Mouse (Mus musculus) midbrain, embryonic 14.5 days (tissue): ENCODE results near the gene Wnt4. TPM values are rescaled to one million over a fixed set of nuclear protein-coding genes. Genes with fewer than 3 reads are reported as not detected.

ENCODE experiments used
- ATAC-seq: fragments of 200-750 bp; cut with Nextera tagmentation; 2 replicates; pipeline ENCODE4 v1.8.0; 2017; ENCODE audit warnings: moderate number of reproducible peaks, moderate library complexity; ENCODE audit not compliant: low FRiP score, low TSS enrichment
- DNase-seq: peaks from one replicate; pipeline ENCODE4 v3.0.0-alpha.2; 2015
- H3K27ac ChIP-seq: fragments of 300-500 bp; sonication (generic); replicated peaks from 2 replicates; pipeline ENCODE4 v1.5.1; 2014; ENCODE audit warnings: mild to moderate bottlenecking, low read depth, low read length, moderate library complexity
- H3K27me3 ChIP-seq: fragments of 300-500 bp; sonication (generic); 2 replicates; pipeline ENCODE4 v1.6.1; 2014; ENCODE audit warnings: low read length, control low read depth, mixed read lengths; ENCODE audit not compliant: control insufficient read depth, insufficient read depth
- H3K36me3 ChIP-seq: fragments of 300-500 bp; sonication (generic); 2 replicates; pipeline ENCODE4 v1.6.1; 2014; ENCODE audit warnings: low read length, control low read depth; ENCODE audit not compliant: control insufficient read depth, insufficient read depth
- H3K4me1 ChIP-seq: fragments of 300-500 bp; sonication (generic); 2 replicates; pipeline ENCODE4 v1.6.1; 2014; ENCODE audit warnings: mild to moderate bottlenecking, antibody characterized with exemption, low read length, control low read depth; ENCODE audit not compliant: control insufficient read depth, insufficient read depth
- H3K4me2 ChIP-seq: fragments of 300-500 bp; sonication (generic); 2 replicates; pipeline ENCODE4 v1.6.1; 2014; ENCODE audit warnings: mild to moderate bottlenecking, low read length, moderate library complexity
- H3K4me3 ChIP-seq: fragments of 300-500 bp; sonication (generic); replicated peaks from 2 replicates; pipeline ENCODE4 v1.5.1; 2014; ENCODE audit warnings: low read depth, low read length
- H3K9ac ChIP-seq: fragments of 300-500 bp; sonication (generic); replicated peaks from 2 replicates; pipeline ENCODE4 v1.6.1; 2014; ENCODE audit warnings: mild to moderate bottlenecking, low read length, moderate library complexity
- H3K9me3 ChIP-seq: fragments of 300-500 bp; sonication (generic); 2 replicates; pipeline ENCODE4 v1.6.1; 2016; ENCODE audit warnings: low read length, control low read depth, mixed read lengths; ENCODE audit not compliant: control insufficient read depth
- WGBS: fragments of 180-500 bp; shearing (Covaris S2); extraction: QIAGEN DNeasy Blood & Tissue Kit; methylation state at CpG from one replicate; pipeline ENCODE4 v1.1.7; 2014; 5-methylcytosine and 5-hydroxymethylcytosine counted together
- polyA plus RNA-seq: library from polyadenylated mRNA; unstranded; fragments of >200 nt; fragmentation: Nextera tagmentation; extraction: Ambion mirVana; gene quantifications from 2 replicates; pipeline ENCODE4 v1.2.1, GENCODE M21; 2014

Gene Wnt4
- polyA plus RNA-seq, 1 experiment from 2014 or later, result 1.4 TPM

GRCm38 (mm10) chr4:137250849-137251248 lies 26.4 kb upstream of the Wnt4 start:
- Histone ChIP-seq H3K27ac (no peak overlapping the region), H3K27me3 (no peaks in the 10 kb centered on the region), H3K4me2 (no peak overlapping the region), H3K9ac (no peak overlapping the region), H3K36me3 (no peaks in the 10 kb centered on the region), H3K4me3 (no peak overlapping the region), H3K9me3 (no peaks in the 10 kb centered on the region), H3K4me1 (no peaks in the 10 kb centered on the region)
- WGBS, result 58% methylated on average over 5 of the region's 5 CpGs
- DNase-seq (no peak), ATAC-seq (no peak)

DNA sequence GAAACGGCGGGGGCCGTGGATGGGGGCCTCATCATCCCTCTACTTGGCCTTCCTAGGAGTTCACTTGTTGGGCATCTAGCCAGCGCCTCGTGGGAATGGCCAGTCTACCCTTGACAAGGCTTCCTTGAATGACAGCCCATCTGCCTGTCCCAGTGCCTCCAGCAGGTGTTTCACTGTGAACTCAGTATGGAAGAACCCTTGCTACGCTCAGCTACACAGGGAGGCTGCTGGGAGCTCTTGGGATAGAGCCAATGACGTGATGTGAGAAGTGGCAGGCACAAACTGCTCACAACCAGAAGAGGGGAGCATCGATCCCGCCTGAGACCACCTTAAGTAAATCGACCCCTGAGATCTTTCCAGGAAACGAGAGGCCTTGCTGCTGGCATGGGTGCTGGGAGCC lies 23.7 kb upstream of the Wnt4 start:
- WGBS, result 80% methylated on average over 11 of the region's 11 CpGs

GRCm38 (mm10) chr4:137254206-137254976 lies 22.9 kb upstream of the Wnt4 start:
- Histone ChIP-seq H3K9ac (no peak overlapping the region), H3K4me1 (no peaks in the 10 kb centered on the region), H3K4me2 (no peak overlapping the region), H3K27ac (no peak overlapping the region), H3K36me3 (no peaks in the 10 kb centered on the region), H3K4me3 (no peak overlapping the region), H3K9me3 (no peaks in the 10 kb centered on the region), H3K27me3 (no peaks in the 10 kb centered on the region)
- ATAC-seq (no peak), DNase-seq (no peak)
- 84% methylated on average over 17 of the region's 17 CpGs for WGBS

More for the DNA sequence above, 23.7 kb upstream of the Wnt4 start:
- DNase-seq (no peak), ATAC-seq (no peak)
- Histone ChIP-seq H3K4me1 (no peaks in the 10 kb centered on the region), H3K27ac (no peak overlapping the region), H3K27me3 (no peaks in the 10 kb centered on the region), H3K4me3 (no peak overlapping the region), H3K9ac (no peak overlapping the region), H3K9me3 (no peaks in the 10 kb centered on the region), H3K36me3 (no peaks in the 10 kb centered on the region), H3K4me2 (no peak overlapping the region)

- no peaks in the 10 kb centered on the region for H3K9me3 ChIP-seq
- H3K27ac ChIP-seq, result no peak overlapping the region
- DNase-seq, result no peak
- 75% methylated on average over 8 of the region's 8 CpGs for WGBS
- ATAC-seq, result no peak
- no peak overlapping the region for H3K4me3 ChIP-seq
- no peaks in the 10 kb centered on the region for H3K36me3 ChIP-seq
- no peaks in the 10 kb centered on the region for H3K27me3 ChIP-seq
- H3K4me2 ChIP-seq, result no peak overlapping the region
- no peaks in the 10 kb centered on the region for H3K4me1 ChIP-seq
- no peak overlapping the region for H3K9ac ChIP-seq
Observed at GRCm38 (mm10) chr4:137255568-137255967, 21.7 kb upstream of the Wnt4 start.

GRCm38 (mm10) chr4:137261826-137262225 lies 15.5 kb upstream of the Wnt4 start:
- Histone ChIP-seq H3K27ac (no peak overlapping the region), H3K4me3 (no peak overlapping the region), H3K9me3 (no peaks in the 10 kb centered on the region), H3K9ac (no peak overlapping the region), H3K4me2 (no peak overlapping the region), H3K36me3 (no peaks in the 10 kb centered on the region), H3K4me1 (no peaks in the 10 kb centered on the region), H3K27me3 (no peaks in the 10 kb centered on the region)
- 91% methylated on average over 6 of the region's 6 CpGs for whole genome bisulfite sequencing
- DNase-seq (no peak), ATAC-seq (no peak)

GRCm38 (mm10) chr4:137264066-137264465 lies 13.2 kb upstream of the Wnt4 start:
- Histone ChIP-seq H3K9ac (no peak overlapping the region), H3K27ac (no peak overlapping the region), H3K9me3 (no peaks in the 10 kb centered on the region), H3K4me3 (no peak overlapping the region), H3K4me2 (no peak overlapping the region), H3K4me1 (no peaks in the 10 kb centered on the region), H3K27me3 (no peaks in the 10 kb centered on the region), H3K36me3 (no peaks in the 10 kb centered on the region)
- ATAC-seq, result no peak
- WGBS, result 78% methylated on average over 13 of the region's 13 CpGs
- no peak for DNase-seq

- Histone ChIP-seq H3K9me3 (no peaks in the 10 kb centered on the region), H3K4me1 (no peaks in the 10 kb centered on the region), H3K27me3 (no peaks in the 10 kb centered on the region), H3K4me3 (no peak overlapping the region), H3K4me2 (no peak overlapping the region), H3K27ac (no peak overlapping the region), H3K9ac (no peak overlapping the region), H3K36me3 (no peaks in the 10 kb centered on the region)
- no peak for ATAC-seq
- no peak for DNase-seq
- WGBS, result 77% methylated on average over 5 of the region's 5 CpGs
Observed at GRCm38 (mm10) chr4:137265116-137265515, 12.2 kb upstream of the Wnt4 start.

DNA sequence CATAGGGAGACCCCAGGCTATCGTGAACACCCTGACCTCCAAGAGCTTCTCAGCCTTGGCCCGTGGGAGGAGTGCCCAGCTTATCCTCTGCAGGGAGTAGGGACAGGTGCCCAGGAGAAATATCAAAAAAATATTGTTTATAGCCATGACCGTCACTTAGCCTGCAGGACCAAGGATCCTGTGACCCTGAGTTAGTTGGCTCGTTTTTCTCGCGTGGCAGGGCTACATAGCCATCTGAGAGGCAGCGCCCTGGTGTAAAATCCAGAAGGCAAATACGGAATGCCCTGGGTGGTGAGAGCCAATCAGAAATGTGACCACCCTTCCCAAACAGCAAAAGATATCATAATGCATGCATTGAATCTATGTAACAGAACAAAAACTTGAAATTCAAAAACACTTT lies 8.7 kb upstream of the Wnt4 start:
- Histone ChIP-seq H3K4me1 (no peaks in the 10 kb centered on the region), H3K4me2 (no peak overlapping the region), H3K9me3 (no peaks in the 10 kb centered on the region), H3K9ac (no peak overlapping the region), H3K4me3 (no peak overlapping the region), H3K27ac (no peak overlapping the region), H3K36me3 (no peaks in the 10 kb centered on the region), H3K27me3 (no peaks in the 10 kb centered on the region)
- DNase-seq (no peak), ATAC-seq (no peak)
- WGBS, result 88% methylated on average over 8 of the region's 8 CpGs

- 77% methylated on average over 8 of the region's 8 CpGs for WGBS
- H3K27ac ChIP-seq, result no peak overlapping the region
Observed at GRCm38 (mm10) chr4:137271856-137272255, 5.4 kb upstream of the Wnt4 start.

More at GRCm38 (mm10) chr4:137271856-137272255, 5.4 kb upstream of the Wnt4 start:
- H3K36me3 ChIP-seq, result no peaks in the 10 kb centered on the region
- H3K27me3 ChIP-seq, result peaks cover 16% of the 10 kb centered on the region
- H3K4me3 ChIP-seq, result no peak overlapping the region
- H3K9me3 ChIP-seq, result no peaks in the 10 kb centered on the region
- H3K9ac ChIP-seq, result no peak overlapping the region
- ATAC-seq, result no peak
- H3K4me1 ChIP-seq, result no peaks in the 10 kb centered on the region
- no peak for DNase-seq
- no peak overlapping the region for H3K4me2 ChIP-seq
